Mouse (Mus musculus) spleen, adult 2 months (tissue): ENCODE data around the gene Il2ra. TPM values are rescaled to one million over a fixed set of nuclear protein-coding genes. Genes with fewer than 3 reads are reported as not detected.
"Not testable (repeated sequence)": the region's sequence is repeated elsewhere in the genome, so short reads cannot be mapped to it uniquely, and the experiment has no call there.

Experiments used
- DNase-seq, 2 experiments: peaks; one replicate each; pipeline versions ENCODE4 v3.0.0 to v3.0.0-alpha.2; 2012 to 2021; ENCODE audit warnings: low spot score in 2 of 2, low read depth in 1 of 2
- H3K27ac ChIP-seq: fragments of 200-500 bp; 2 replicates; pipeline ENCODE4 v1.5.1; 2012; ENCODE audit warnings: low read length, inconsistent platforms; ENCODE audit not compliant: insufficient read depth
- H3K27me3 ChIP-seq: fragments of 200-500 bp; 2 replicates; pipeline ENCODE4 v1.6.1; 2012; ENCODE audit warnings: mild to moderate bottlenecking, moderate library complexity, low read length, inconsistent platforms; ENCODE audit not compliant: control insufficient read depth, insufficient read depth
- H3K36me3 ChIP-seq: fragments of 200-500 bp; 2 replicates; pipeline ENCODE4 v1.6.1; 2012; ENCODE audit warnings: mild to moderate bottlenecking, low read length, inconsistent platforms; ENCODE audit not compliant: control insufficient read depth, insufficient read depth
- H3K4me1 ChIP-seq: fragments of 200-500 bp; 2 replicates; pipeline ENCODE4 v1.6.1; 2011; ENCODE audit warnings: inconsistent platforms; ENCODE audit not compliant: control insufficient read depth, insufficient read depth, insufficient read length
- H3K4me3 ChIP-seq: fragments of 200-500 bp; 2 replicates; pipeline ENCODE4 v1.5.1; 2011; ENCODE audit warnings: mild to moderate bottlenecking, inconsistent platforms; ENCODE audit not compliant: insufficient read depth, insufficient read length; ENCODE audit errors: extremely low read depth
- CTCF ChIP-seq: fragments of 200-500 bp; IDR thresholded peaks from 2 replicates; pipeline ENCODE4 v1.5.1; 2011; ENCODE audit warnings: mild to moderate bottlenecking, inconsistent platforms; ENCODE audit not compliant: insufficient read depth, insufficient read length, insufficient replicate concordance; ENCODE audit errors: extremely low read depth
- POLR2A ChIP-seq: fragments of 200-500 bp; IDR thresholded peaks from 2 replicates; pipeline ENCODE4 v1.6.1; 2011; ENCODE audit warnings: low read depth, low read length, inconsistent platforms
- WGBS: fragments of 180-500 bp; shearing (Covaris S2); methylation state at CpG from one replicate; pipeline ENCODE4 v1.1.7; 2018; 5-methylcytosine and 5-hydroxymethylcytosine counted together
- polyA plus RNA-seq: library from polyadenylated mRNA; depleted of rRNA; stranded (reverse); fragments of >200 nt; gene quantifications from 2 replicates; pipeline ENCODE4 v1.2.3, GENCODE M21; 2012

Gene Il2ra
- polyA plus RNA-seq, 1 experiment, result 1.6 TPM

- Histone ChIP-seq H3K36me3 (no peaks in the 10 kb centered on the region), H3K27ac (peak within 1 kb of the TSS; percentile 6; the same call in 1 of the 2 replicates), H3K4me1 (0 out of 2 replicates have a peak, but pooled peaks cover 2% of the 10 kb centered on the region), H3K27me3 (no peaks in the 10 kb centered on the region), H3K4me3 (peak within 1 kb of the TSS; percentile 89)
- peak; percentile 12 to 35 for DNase-seq
- TF ChIP-seq CTCF (no peak), POLR2A (no peak)
- under 1% methylated on average over 37 of the region's 37 CpGs for WGBS
Measured at GRCm38 (mm10) chr2:11705201-11706025, 62.8 kb downstream of the Il2ra start, which contains the start of gene Il15ra. Gene Il15ra (plus strand): TSS chr2:11705290.

GRCm38 (mm10) chr2:11706030-11706745 is 63.6 kb downstream of the Il2ra start:
- Histone ChIP-seq H3K27ac (no peak overlapping the region), H3K36me3 (no peaks in the 10 kb centered on the region), H3K27me3 (no peaks in the 10 kb centered on the region), H3K4me1 (0 out of 2 replicates have a peak, but pooled peaks cover 2% of the 10 kb centered on the region), H3K4me3 (peak overlapping the region; percentile 89)
- TF ChIP-seq CTCF, result no peak
- no peak for TF ChIP-seq POLR2A
- DNase-seq, result no peak
- 12% methylated on average over 28 of the region's 28 CpGs for WGBS

GRCm38 (mm10) chr2:11706746-11707065 is 64.1 kb downstream of the Il2ra start:
- no peak for DNase-seq
- Histone ChIP-seq H3K27me3 (no peaks in the 10 kb centered on the region), H3K4me1 (0 out of 2 replicates have a peak, but pooled peaks cover 2% of the 10 kb centered on the region), H3K4me3 (no peak overlapping the region), H3K36me3 (no peaks in the 10 kb centered on the region), H3K27ac (no peak overlapping the region)
- no peak for TF ChIP-seq POLR2A
- no peak for TF ChIP-seq CTCF
- WGBS, result 77% methylated on average over 6 of the region's 6 CpGs

GRCm38 (mm10) chr2:11708538-11708937 is 65.9 kb downstream of the Il2ra start:
- 52% methylated on average over 5 of the region's 5 CpGs for WGBS
- Histone ChIP-seq H3K4me1 (0 out of 2 replicates have a peak, but pooled peaks cover 2% of the 10 kb centered on the region), H3K36me3 (no peaks in the 10 kb centered on the region), H3K4me3 (no peak overlapping the region), H3K27me3 (no peaks in the 10 kb centered on the region), H3K27ac (no peak overlapping the region)
- DNase-seq, result no peak
- TF ChIP-seq CTCF, result no peak
- TF ChIP-seq POLR2A, result no peak

GRCm38 (mm10) chr2:11710101-11710500 is 67.5 kb downstream of the Il2ra start:
- peak; percentile 11 to 39 for DNase-seq
- peak; percentile 10; the same call in 1 of the 2 replicates for TF ChIP-seq CTCF
- not testable (repeated sequence) for H3K36me3 ChIP-seq, H3K27me3 ChIP-seq, H3K4me3 ChIP-seq, H3K27ac ChIP-seq, H3K4me1 ChIP-seq
- 45% methylated on average over 4 of the region's 4 CpGs for WGBS

- no peak for DNase-seq
- Histone ChIP-seq H3K4me1 (no peaks in the 10 kb centered on the region), H3K27me3 (no peaks in the 10 kb centered on the region), H3K4me3 (no peak overlapping the region), H3K27ac (no peak overlapping the region), H3K36me3 (no peaks in the 10 kb centered on the region)
- TF ChIP-seq CTCF (no peak), POLR2A (no peak)
- WGBS, result 88% methylated on average over 6 of the region's 6 CpGs
Measured at GRCm38 (mm10) chr2:11712483-11712990, 69.9 kb downstream of the Il2ra start.
